Mouse (Mus musculus) midbrain, embryonic 14.5 days (tissue): ENCODE data around the gene Dlg3. TPM values are rescaled to one million over a fixed set of nuclear protein-coding genes. Genes with fewer than 3 reads are reported as not detected.

Experiments
- ATAC-seq: fragments of 200-750 bp; cut with Nextera tagmentation; 2 replicates; pipeline ENCODE4 v1.8.0; 2017; ENCODE audit warnings: moderate number of reproducible peaks, moderate library complexity; ENCODE audit not compliant: low FRiP score, low TSS enrichment
- DNase-seq: peaks from one replicate; pipeline ENCODE4 v3.0.0-alpha.2; 2015
- H3K27ac ChIP-seq: fragments of 300-500 bp; sonication (generic); replicated peaks from 2 replicates; pipeline ENCODE4 v1.5.1; 2014; ENCODE audit warnings: mild to moderate bottlenecking, low read depth, low read length, moderate library complexity
- H3K27me3 ChIP-seq: fragments of 300-500 bp; sonication (generic); 2 replicates; pipeline ENCODE4 v1.6.1; 2014; ENCODE audit warnings: low read length, control low read depth, mixed read lengths; ENCODE audit not compliant: control insufficient read depth, insufficient read depth
- H3K36me3 ChIP-seq: fragments of 300-500 bp; sonication (generic); 2 replicates; pipeline ENCODE4 v1.6.1; 2014; ENCODE audit warnings: low read length, control low read depth; ENCODE audit not compliant: control insufficient read depth, insufficient read depth
- H3K4me1 ChIP-seq: fragments of 300-500 bp; sonication (generic); 2 replicates; pipeline ENCODE4 v1.6.1; 2014; ENCODE audit warnings: mild to moderate bottlenecking, antibody characterized with exemption, low read length, control low read depth; ENCODE audit not compliant: control insufficient read depth, insufficient read depth
- H3K4me2 ChIP-seq: fragments of 300-500 bp; sonication (generic); 2 replicates; pipeline ENCODE4 v1.6.1; 2014; ENCODE audit warnings: mild to moderate bottlenecking, low read length, moderate library complexity
- H3K4me3 ChIP-seq: fragments of 300-500 bp; sonication (generic); replicated peaks from 2 replicates; pipeline ENCODE4 v1.5.1; 2014; ENCODE audit warnings: low read depth, low read length
- H3K9ac ChIP-seq: fragments of 300-500 bp; sonication (generic); replicated peaks from 2 replicates; pipeline ENCODE4 v1.6.1; 2014; ENCODE audit warnings: mild to moderate bottlenecking, low read length, moderate library complexity
- H3K9me3 ChIP-seq: fragments of 300-500 bp; sonication (generic); 2 replicates; pipeline ENCODE4 v1.6.1; 2016; ENCODE audit warnings: low read length, control low read depth, mixed read lengths; ENCODE audit not compliant: control insufficient read depth
- WGBS: fragments of 180-500 bp; shearing (Covaris S2); extraction: QIAGEN DNeasy Blood & Tissue Kit; methylation state at CpG from one replicate; pipeline ENCODE4 v1.1.7; 2014; 5-methylcytosine and 5-hydroxymethylcytosine counted together
- polyA plus RNA-seq: library from polyadenylated mRNA; unstranded; fragments of >200 nt; fragmentation: Nextera tagmentation; extraction: Ambion mirVana; gene quantifications from 2 replicates; pipeline ENCODE4 v1.2.1, GENCODE M21; 2014

Gene Dlg3
- polyA plus RNA-seq, 1 experiment from 2014 or later: 14.8 TPM

- Histone ChIP-seq H3K4me3 (peak overlapping the region; percentile 43), H3K9ac (peak overlapping the region; percentile 61), H3K9me3 (no peaks in the 10 kb centered on the region), H3K4me2 (peak overlapping the region; percentile 54), H3K4me1 (0 out of 2 replicates have a peak, but pooled peaks cover 15% of the 10 kb centered on the region), H3K36me3 (peaks cover 4% of the 10 kb centered on the region; the same call in 1 of the 2 replicates), H3K27ac (peak overlapping the region; percentile 79), H3K27me3 (no peaks in the 10 kb centered on the region)
- 22% methylated on average over 10 of the region's 10 CpGs for WGBS
- ATAC-seq: peak; percentile 12; the same call in 1 of the 2 replicates
- DNase-seq: peak; percentile 43
Observed at GRCm38 (mm10) chrX:100777655-100778234, 10.2 kb downstream of the Dlg3 start.

- 35% methylated on average over 5 of the region's 5 CpGs for WGBS
- Histone ChIP-seq H3K27me3 (no peaks in the 10 kb centered on the region), H3K9ac (no peak overlapping the region), H3K36me3 (no peaks in the 10 kb centered on the region), H3K4me2 (peak overlapping the region; percentile 54), H3K27ac (no peak overlapping the region), H3K4me1 (0 out of 2 replicates have a peak, but pooled peaks cover 15% of the 10 kb centered on the region), H3K4me3 (peak overlapping the region; percentile 43), H3K9me3 (no peaks in the 10 kb centered on the region)
- DNase-seq (no peak), ATAC-seq (no peak)
Observed at GRCm38 (mm10) chrX:100778397-100778796, 10.9 kb downstream of the Dlg3 start.

GRCm38 (mm10) chrX:100789322-100789721, 21.8 kb downstream of the Dlg3 start:
- H3K27ac ChIP-seq: no peak overlapping the region
- H3K4me1 ChIP-seq: no peaks in the 10 kb centered on the region
- no peak overlapping the region for H3K9ac ChIP-seq
- H3K4me2 ChIP-seq: no peak overlapping the region
- no peaks in the 10 kb centered on the region for H3K36me3 ChIP-seq
- no peaks in the 10 kb centered on the region for H3K9me3 ChIP-seq
- no peak overlapping the region for H3K4me3 ChIP-seq
- DNase-seq (no peak), ATAC-seq (no peak)
- WGBS: 90% methylated on average over 4 of the region's 4 CpGs
- no peaks in the 10 kb centered on the region for H3K27me3 ChIP-seq

GRCm38 (mm10) chrX:100796041-100796740, 28.7 kb downstream of the Dlg3 start:
- ATAC-seq: no peak
- Histone ChIP-seq H3K36me3 (peaks cover 15% of the 10 kb centered on the region), H3K4me3 (no peak overlapping the region), H3K4me1 (no peaks in the 10 kb centered on the region), H3K27me3 (no peaks in the 10 kb centered on the region), H3K27ac (no peak overlapping the region), H3K4me2 (no peak overlapping the region), H3K9ac (no peak overlapping the region), H3K9me3 (no peaks in the 10 kb centered on the region)
- WGBS: 83% methylated on average over 6 of the region's 6 CpGs
- no peak for DNase-seq

GRCm38 (mm10) chrX:100796741-100797090, 29.2 kb downstream of the Dlg3 start:
- H3K27ac ChIP-seq: no peak overlapping the region
- 91% methylated on average over 3 of the region's 3 CpGs for WGBS
- no peak for ATAC-seq

GRCm38 (mm10) chrX:100797370-100797769, 29.8 kb downstream of the Dlg3 start:
- no peak for DNase-seq
- H3K9ac ChIP-seq: no peak overlapping the region
- 87% methylated on average over 4 of the region's 4 CpGs for WGBS
- H3K4me1 ChIP-seq: no peaks in the 10 kb centered on the region
- no peak overlapping the region for H3K27ac ChIP-seq
- H3K4me2 ChIP-seq: no peak overlapping the region
- peaks cover 15% of the 10 kb centered on the region for H3K36me3 ChIP-seq
- H3K9me3 ChIP-seq: no peaks in the 10 kb centered on the region
- no peak overlapping the region for H3K4me3 ChIP-seq
- ATAC-seq: no peak
- H3K27me3 ChIP-seq: no peaks in the 10 kb centered on the region

More at GRCm38 (mm10) chrX:100796741-100797090, 29.2 kb downstream of the Dlg3 start:
- H3K4me3 ChIP-seq: no peak overlapping the region
- H3K27me3 ChIP-seq: no peaks in the 10 kb centered on the region
- H3K9ac ChIP-seq: no peak overlapping the region
- H3K36me3 ChIP-seq: peaks cover 15% of the 10 kb centered on the region
- no peaks in the 10 kb centered on the region for H3K9me3 ChIP-seq
- no peak for DNase-seq
- H3K4me2 ChIP-seq: no peak overlapping the region
- no peaks in the 10 kb centered on the region for H3K4me1 ChIP-seq

- no peak overlapping the region for H3K4me2 ChIP-seq
- H3K4me3 ChIP-seq: no peak overlapping the region
- peaks cover 15% of the 10 kb centered on the region for H3K36me3 ChIP-seq
- DNase-seq (no peak), ATAC-seq (no peak)
- H3K4me1 ChIP-seq: no peaks in the 10 kb centered on the region
- no peak overlapping the region for H3K9ac ChIP-seq
- H3K27me3 ChIP-seq: no peaks in the 10 kb centered on the region
- 80% methylated on average over 7 of the region's 7 CpGs for WGBS
- no peaks in the 10 kb centered on the region for H3K9me3 ChIP-seq
- H3K27ac ChIP-seq: no peak overlapping the region
Observed at GRCm38 (mm10) chrX:100797851-100798527, 30.5 kb downstream of the Dlg3 start.

- ATAC-seq (no peak), DNase-seq (no peak)
- H3K4me1 ChIP-seq: no peaks in the 10 kb centered on the region
- no peak overlapping the region for H3K4me3 ChIP-seq
- peaks cover 15% of the 10 kb centered on the region for H3K36me3 ChIP-seq
- no peak overlapping the region for H3K27ac ChIP-seq
- no peaks in the 10 kb centered on the region for H3K27me3 ChIP-seq
- no peak overlapping the region for H3K4me2 ChIP-seq
- 43% methylated on average over 2 of the region's 2 CpGs for WGBS
- H3K9me3 ChIP-seq: no peaks in the 10 kb centered on the region
- no peak overlapping the region for H3K9ac ChIP-seq
Observed at GRCm38 (mm10) chrX:100800643-100801042, 33.1 kb downstream of the Dlg3 start.
